Mouse (Mus musculus) cerebellum, adult (tissue): ENCODE measurements around the gene Nrl.

Source experiments
- ATAC-seq: cut with Nextera tagmentation; 2 replicates; pipeline ENCODE4 v1.9.2; 2017; ENCODE audit warnings: mild to moderate bottlenecking, moderate library complexity, mixed read lengths; ENCODE audit not compliant: insufficient number of reproducible peaks, low FRiP score, low TSS enrichment

Nrl gene

DNA sequence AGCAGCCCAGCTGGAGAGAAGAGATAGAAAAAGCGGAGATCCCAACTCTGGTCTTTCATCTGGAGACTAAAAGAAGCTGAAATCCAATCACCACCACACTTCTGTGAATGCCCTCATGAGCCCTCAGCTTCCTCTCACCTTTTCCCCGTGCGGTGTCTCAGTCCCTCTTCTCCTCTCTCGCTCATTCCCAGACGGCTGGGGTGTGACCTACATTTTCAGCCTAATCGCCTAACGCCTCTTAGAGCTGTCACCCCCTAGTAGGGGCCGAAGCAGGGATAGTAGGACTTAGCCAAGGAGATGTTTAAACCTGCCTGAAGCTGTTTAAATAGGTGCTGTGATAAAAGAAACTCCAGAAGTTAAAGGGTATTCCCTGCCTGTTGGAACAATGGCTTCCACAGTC is at the start of gene Nrl:
Gene Nrl, minus strand, starts transcription at position 197 of the 400 bp plus-strand sequence.
- no peak for ATAC-seq

DNA sequence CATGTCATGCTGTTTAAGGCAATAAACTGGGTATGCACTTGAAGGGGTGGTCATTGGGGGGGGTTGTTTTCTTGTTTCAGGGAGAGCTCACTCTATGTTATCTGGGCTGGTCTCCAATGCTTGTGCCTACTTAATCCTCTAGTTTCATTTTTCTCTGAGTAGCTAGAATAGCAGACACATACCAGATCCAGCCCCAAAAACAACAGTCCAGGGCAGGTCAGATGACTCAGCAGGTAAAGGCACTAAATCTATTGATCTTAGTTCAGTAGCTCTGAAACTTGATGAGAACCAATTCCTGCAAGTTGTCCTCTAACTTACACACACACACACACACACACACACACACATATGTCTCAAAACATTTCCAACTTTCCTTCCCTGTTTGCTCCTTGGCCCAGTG is 47.0 kb upstream of the Nrl start:
- ATAC-seq, result no peak

DNA sequence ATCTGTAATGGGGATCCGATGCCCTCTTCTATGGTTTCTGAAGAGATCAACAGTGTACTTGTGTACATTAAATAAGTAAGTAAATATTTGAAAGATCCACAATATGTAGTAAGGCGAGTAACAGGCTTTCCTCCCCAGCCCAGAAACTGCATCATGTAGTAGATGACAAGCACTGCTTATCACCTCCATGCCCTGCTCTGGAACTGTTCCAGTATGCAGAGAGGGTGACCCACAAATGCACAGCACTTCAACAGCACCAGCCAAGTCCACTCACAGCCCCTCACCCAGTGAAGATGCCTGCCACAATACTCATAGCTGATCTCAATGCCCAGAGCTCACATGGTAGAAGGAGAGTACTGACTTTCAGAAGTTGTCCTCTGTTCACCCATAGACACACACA is 45.8 kb upstream of the Nrl start:
- ATAC-seq, result no peak

DNA sequence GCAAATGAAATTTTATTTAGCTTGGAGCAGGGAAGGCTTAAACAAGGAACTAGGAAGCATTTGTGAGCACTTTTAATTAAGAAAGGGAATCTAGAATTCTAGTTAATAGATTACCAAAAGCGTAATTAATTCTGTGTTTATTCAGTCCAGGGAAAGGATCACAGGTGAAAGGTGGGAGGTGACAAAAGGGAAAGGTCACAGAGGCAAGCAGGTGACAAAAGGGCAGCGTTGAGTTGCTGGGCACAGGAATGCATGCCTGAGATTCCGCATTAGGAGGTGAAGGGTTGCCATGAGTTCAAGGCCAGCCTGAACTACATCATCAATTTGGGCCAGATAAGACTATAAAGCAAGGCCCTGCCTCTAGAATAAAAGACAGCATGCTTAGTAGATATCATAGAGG is 42.7 kb upstream of the Nrl start:
- no peak for ATAC-seq

DNA sequence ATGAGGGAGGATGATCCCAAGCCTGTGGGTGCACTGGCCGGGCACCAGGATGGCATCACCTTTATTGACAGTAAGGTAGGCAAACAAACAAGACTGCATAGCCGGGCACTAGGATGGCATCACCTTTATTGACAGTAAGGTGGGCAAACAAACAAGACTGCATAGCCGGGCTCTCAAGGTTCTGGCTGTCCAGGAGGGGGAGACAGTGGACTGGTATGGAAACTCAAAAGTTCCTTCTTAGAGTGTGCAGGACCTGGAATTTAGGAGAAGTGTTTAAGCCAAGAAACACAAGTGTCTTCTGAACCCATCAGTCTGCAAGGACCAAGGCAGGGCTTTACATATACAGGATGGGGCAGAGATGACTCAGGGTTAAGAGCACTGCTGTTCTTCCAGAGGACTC is 41.0 kb upstream of the Nrl start:
- ATAC-seq, result no peak

DNA sequence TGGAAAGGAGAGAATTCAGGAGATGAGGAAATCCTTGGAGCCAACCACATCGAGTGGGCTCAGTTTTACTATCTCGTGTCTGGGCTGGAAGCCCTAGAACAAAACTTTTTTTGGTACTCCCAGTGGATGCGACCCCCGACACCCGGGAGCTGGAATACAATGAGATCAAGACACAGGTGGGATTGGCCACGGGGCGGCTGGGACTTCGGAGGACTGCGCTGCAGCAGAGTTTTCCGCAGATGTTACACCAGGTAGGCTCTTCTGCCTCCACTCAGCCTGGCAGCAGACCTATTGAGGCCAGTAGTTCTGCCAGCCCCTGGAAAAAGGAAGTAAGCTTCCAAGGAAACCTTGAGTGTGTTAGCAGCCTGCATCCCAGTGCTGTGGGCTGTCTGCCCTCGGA is 38.5 kb upstream of the Nrl start:
- no peak for ATAC-seq

- no peak for ATAC-seq
These were observed 37.1 kb upstream of the Nrl start for GRCm38 (mm10) chr14:55561860-55562259.

- ATAC-seq, result peak; percentile 90
These were observed 35.7 kb upstream of the Nrl start, which contains the start of gene A730061H03Rik for GRCm38 (mm10) chr14:55560202-55561073. A730061H03Rik (minus strand) TSS chr14:55560406.

DNA sequence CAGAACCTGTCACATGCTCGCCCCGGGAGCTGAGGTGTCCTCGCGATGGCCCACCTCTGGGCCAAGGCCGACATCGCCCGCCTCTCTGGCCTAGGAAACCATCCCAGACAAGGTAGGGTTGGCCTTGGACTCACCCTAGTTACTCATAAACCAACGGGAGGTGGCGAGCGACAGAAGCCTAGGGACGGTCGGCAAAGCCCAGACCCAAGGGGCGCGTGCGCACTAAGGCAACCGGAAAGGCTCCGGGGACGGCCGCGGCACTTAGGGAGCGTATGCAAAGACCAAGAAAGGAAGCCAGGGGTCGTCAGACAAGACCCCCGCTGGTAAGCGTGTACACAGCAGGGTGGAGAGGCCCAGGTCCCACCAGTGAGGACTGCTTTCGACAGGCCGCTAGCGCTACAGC is 35.0 kb upstream of the Nrl start, which contains the start of gene Dcaf11:
Gene Dcaf11, plus strand, starts transcription at position 208 of the 403 bp plus-strand sequence.
- peak; percentile 77 for ATAC-seq

DNA sequence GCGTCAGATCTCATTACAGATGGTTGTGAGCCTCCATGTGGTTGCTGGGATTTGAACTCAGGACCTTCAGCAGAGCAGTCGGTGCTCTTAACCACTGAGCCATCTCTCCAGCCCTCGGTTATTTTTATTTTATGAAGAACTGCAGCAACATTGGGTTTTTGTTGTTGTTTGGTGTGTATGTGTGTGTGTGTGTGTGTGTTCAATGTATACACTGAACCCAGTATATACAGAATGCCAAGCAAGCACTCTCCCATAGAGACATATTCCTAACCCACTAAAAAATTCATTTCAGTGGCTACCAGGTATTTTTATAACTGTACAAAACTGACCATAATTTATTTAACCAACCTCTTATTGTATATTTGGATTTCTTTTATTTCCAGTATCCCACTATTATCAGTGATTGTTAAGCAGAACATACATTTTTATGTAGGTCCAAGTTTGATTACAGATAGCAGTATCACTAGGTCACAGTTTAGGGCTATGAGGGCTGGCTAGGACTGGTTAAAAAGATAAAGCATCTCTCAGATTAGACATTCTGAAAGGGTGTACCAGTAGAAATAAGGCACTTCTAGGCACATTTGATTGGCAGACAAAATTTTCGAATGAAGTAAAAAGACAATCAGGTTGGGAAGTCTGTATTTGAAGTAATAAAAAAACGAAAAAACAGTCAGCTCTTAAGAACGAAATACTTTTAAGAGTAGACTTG is 34.1 kb upstream of the Nrl start:
- no peak for ATAC-seq

GRCm38 (mm10) chr14:55557587-55557986 is 32.8 kb upstream of the Nrl start:
- no peak for ATAC-seq

DNA sequence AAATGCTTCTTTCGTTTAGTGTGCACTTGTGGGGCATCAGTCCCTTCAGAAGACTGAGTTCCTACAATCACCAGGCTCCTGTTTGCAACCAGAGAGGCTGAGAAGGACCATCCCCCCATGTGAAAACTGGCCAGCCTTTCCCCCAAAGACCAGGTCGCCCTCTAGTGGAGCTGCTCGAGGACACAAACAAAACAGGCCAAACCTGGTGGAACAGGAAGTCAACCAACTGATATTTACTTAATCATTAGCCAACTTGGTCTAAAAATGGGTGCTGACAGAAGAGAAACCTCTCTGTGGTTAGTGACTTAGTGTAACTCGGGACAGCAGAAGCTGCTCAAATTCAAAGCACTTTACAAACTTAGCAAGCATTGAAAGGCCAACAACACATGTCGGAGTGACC is 32.2 kb upstream of the Nrl start:
- no peak for ATAC-seq

- ATAC-seq, result no peak
These were observed 31.0 kb upstream of the Nrl start for GRCm38 (mm10) chr14:55555788-55556187.

DNA sequence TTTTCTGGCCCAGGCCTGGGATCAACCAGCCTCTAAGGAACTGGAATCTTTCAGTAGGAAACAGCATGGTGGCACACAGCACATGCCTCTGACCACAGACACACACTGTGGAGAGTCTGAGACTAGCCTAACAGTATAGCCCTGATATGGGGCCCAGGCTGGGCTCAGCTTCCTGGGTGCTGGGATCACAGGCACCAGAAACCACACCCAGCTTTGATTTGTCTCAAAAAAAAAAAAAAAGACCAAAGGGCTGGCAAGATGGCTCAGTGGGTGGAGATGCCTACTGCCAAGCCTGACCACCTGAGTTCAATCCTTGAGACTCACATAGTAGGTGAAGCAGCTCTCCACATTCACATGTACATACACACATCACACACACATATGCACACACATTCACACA is 29.9 kb upstream of the Nrl start:
- no peak for ATAC-seq

- no peak for ATAC-seq
These were observed 27.0 kb upstream of the Nrl start for GRCm38 (mm10) chr14:55551794-55552193.

DNA sequence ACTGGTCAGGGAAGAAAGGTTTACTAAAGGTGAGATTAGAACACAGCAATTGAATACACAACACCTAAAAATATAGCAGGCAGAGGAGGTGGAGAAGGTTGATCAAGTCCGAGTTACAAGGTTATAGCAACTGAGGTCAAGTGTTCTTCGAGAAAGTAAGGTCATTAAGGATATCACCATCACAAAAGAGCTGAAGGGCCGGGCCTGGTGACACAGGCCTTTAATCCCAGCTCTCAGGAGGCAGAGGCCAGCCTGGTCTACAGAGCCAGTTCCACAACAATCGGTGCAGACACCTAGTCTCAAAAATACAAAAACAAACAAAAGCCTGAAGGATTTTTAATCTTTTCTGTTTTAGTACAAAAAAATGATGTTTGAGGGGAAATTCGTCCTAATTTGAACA is 26.6 kb upstream of the Nrl start:
- no peak for ATAC-seq

DNA sequence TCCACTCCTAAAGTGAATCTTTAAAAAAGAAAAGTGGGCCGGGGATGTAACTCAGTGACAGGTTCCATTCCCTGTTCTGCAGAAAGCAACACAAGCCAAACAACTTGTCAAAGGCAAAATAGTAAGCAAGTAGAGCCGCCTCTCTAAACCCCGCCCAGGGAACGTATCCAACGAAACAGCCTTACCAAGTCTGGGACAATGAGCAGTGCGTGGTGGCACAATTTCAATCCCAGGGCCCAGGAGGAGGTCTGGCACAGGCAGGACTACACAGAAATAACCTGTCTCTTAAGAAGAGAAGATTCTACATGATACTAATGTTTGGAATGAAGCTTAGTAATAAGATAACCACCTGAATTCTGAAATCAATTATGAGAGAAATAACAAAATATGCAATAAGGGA is 25.4 kb upstream of the Nrl start:
- ATAC-seq, result no peak

GRCm38 (mm10) chr14:55544334-55544733 is 19.6 kb upstream of the Nrl start:
- no peak for ATAC-seq

GRCm38 (mm10) chr14:55542268-55542667 is 17.5 kb upstream of the Nrl start:
- ATAC-seq, result no peak

GRCm38 (mm10) chr14:55540787-55541321 is 16.1 kb upstream of the Nrl start:
- ATAC-seq, result 0 out of 2 replicates have a peak, but pooled peaks have one; percentile 13

DNA sequence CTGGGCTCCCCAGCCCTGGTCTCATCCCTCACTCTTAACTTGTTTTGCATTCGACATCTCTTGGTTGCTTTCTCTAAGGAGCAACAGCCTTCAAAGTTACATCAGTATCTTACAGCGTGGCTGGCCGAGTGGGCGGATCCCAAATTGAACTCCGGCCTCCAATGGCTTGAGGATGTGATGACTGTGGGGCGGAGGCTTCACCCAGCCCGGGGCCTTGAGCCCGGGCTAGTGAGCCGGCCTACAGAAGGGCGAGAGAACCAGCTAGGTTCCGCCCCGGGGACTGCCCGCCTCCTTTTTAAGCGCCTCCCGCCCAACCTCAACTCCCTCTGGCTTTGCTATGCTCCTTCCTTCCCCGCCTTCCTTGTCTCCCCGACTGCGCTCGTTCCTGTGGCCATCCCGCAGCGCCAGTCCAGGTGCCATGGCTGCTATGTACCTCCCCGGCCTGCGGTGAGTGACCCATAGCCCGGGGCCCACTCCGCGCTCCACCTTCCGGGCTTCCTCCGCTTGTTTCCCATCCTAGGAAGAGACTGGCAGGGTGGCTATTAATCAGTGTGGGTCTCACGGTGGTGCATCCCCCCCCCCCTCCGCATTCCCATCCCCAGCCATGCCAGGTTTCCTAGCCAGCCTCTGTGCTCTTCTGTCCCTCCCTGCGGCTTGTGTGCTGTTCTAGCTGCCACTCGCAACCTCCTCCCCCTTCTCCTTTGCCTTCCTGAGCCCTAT is 15.4 kb upstream of the Nrl start, which contains the start of gene Pck2:
Gene Pck2, plus strand, starts transcription at position 200 of the 720 bp plus-strand sequence.
- peak; percentile 93 for ATAC-seq
